Mouse (Mus musculus) T-helper 2 cell (primary cell): ENCODE measurements around the gene Pqlc2.

Experiments used
- in situ Hi-C: fragments of 300-600 bp; cut with MboI, MseI; formaldehyde crosslinking; loops from one replicate; pipeline ENCODE4 v1.15.1; 2025; ENCODE audit warnings: high pct_unique_total_duplicates

Pqlc2 gene

DNA sequence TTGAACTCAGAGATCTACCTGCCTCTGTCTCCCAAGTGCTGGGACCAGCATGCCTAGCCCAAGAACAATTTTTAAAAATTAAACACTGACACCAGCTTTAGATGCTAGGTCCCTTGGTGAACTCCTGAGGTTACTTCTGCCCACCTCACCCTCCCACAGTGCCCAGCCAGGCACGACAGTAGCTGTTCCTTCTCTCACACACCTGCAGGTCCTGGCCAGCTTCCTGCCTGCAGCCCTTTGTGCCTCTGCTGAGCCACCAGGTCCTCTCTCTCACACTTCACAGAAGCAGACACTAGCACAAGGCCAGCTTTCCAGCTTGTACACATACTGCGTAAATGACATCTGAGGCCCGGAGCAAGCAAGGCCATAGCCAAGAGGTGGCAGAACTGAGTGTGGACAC is 5.0 kb downstream of the Pqlc2 start:
- in situ Hi-C loops, result no loop called here

DNA sequence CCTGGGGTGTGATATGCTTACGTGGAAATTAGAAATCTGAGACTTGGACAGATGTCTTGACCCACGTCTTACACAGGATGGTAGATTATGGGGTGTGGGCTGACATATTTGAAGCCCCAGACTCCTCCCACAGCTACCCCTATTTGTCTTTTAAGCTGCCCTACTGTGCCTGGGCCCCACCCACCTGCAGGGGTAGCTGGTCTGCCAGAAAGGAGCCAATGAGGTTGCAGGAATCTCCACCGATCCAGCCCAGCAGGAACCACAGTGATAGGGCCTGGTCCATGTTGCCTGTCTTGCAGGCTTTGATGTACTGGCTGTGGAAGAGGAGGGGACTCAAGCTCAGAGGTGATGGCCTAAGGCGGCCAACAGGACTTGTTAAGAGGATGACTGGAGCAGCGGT is 8.3 kb downstream of the Pqlc2 start:
- in situ Hi-C loops, result no loop called here

DNA sequence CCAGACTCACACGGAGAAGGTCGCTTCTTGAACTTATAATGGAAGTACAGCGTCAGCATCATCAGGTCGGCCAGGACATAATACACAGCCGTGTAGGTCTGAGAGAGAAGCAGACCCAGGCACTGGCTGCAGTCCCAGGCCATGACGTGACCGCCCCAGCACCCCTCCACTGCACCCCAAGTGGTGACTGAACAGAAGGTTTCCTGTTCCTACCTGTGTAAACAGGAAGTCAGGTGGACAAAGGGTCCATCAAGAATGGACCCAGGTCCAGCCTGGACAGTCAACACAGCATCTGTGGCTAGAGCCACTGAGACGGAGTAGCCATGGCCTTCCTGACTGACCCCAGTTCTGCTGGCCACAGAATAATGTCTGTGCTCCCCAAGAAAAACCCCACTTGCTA is 8.7 kb downstream of the Pqlc2 start:
- in situ Hi-C loops, result no loop called here

DNA sequence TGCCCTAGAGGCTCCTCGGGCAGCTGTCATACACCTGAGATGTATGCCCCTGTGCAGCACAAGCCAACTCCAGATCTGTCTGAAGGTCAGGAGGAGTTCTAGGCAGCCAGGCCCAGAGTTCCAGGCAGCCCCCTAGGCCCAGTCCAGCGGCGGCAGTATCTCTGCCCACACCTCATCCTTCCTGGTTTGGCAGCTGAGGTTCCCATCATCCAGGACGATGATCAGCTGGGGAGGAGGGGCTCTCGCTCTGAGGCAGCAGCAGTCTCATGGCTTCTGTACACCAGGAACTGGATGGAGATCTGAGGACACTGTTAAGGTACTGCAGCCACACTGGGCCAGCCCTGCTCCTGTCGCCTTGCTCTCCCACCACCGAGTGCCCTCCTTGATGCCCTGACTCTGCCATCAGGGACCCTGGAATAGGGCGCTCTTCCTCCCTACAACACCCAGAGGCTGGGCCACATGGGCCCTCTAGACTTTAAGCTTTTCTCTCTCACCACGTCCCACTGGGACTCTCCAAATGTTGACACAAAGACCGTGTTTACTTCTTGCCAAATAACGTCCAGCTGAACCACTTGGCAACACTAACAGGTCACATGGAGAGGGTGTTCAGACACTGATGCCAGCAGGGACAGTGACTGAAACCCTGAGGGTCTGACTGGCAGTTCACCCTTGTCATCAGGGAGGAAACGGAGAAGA is 11.7 kb downstream of the Pqlc2 start:
- in situ Hi-C loops, result no loop called here

DNA sequence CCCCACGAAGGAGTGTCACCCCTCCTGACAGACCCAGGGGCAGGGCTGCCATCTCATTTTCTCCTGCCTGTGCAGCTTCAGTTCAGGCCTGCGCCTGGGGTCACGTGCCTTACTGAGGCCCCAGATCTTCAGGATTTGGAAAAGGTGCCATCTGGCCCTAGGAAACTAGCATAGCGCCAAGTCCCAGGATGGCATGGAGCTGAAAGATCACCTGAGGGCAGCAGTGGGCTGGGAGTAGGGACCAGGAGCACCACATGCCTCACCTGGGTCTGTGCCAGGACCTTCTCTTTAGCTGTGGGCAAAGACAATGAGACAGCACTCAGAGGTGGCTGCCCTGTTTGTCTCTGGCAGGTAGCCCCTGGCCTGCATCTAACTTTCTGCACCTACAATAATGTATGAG is 12.9 kb downstream of the Pqlc2 start:
- in situ Hi-C loops, result no loop called here

DNA sequence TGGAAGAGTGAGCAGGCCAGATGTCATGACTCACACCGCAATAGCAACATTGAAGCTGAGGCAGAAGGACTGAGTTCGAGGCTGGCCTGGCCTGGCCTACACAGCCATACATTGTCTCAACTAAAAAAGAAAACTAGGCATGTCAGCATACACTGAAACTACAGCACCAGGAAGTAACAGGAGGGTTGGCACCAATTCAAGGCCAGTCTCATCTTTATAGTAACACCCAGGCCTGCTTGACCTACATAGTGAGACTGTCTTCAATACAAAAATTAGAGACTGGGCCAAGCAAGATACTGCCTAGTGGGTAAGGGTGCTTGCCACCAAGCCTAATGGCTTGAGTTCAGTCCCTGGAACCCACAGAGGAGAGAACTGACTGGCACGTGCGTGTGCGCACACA is 18.5 kb downstream of the Pqlc2 start:
- in situ Hi-C loops, result no loop called here

DNA sequence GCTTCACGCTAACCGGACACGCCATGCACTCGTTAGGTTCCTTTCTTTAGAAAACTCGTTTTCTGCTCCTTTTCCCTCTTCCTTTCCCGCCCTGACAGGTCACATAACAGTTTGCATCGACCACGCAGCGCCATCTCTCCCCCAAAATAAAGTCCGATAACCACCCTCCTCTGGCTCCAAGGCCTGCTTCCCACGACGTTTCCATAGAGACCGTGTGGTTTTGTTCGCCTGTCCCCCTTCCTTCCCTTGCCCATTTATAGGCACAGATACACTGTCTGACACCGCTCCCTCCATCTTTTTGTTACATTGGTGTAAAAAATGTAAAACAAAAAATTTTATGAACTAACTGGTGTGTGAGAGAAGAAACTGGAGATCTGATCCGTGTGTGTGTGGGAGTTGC is 19.4 kb downstream of the Pqlc2 start:
- in situ Hi-C loops, result no loop called here

DNA sequence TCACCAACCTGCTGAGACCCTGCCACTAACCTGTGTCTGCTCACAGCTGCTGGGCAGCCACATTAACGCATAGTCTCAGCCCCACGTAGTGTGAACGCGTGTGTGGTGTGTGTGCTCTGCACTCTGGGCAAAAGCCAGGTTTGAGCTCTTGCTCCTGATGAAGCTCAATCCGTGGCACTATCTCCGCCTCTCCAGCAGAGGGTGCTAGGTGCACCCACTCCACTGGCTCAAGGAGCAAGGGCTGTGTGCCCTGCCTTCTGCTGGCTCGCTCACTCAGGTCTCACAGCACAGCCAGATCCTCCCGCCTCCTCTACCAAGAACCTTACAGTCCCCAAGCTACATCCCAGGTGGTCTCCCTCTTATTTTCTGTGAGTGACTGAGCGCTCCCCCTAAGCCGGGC is 21.5 kb downstream of the Pqlc2 start:
- in situ Hi-C loops, result no loop called here

DNA sequence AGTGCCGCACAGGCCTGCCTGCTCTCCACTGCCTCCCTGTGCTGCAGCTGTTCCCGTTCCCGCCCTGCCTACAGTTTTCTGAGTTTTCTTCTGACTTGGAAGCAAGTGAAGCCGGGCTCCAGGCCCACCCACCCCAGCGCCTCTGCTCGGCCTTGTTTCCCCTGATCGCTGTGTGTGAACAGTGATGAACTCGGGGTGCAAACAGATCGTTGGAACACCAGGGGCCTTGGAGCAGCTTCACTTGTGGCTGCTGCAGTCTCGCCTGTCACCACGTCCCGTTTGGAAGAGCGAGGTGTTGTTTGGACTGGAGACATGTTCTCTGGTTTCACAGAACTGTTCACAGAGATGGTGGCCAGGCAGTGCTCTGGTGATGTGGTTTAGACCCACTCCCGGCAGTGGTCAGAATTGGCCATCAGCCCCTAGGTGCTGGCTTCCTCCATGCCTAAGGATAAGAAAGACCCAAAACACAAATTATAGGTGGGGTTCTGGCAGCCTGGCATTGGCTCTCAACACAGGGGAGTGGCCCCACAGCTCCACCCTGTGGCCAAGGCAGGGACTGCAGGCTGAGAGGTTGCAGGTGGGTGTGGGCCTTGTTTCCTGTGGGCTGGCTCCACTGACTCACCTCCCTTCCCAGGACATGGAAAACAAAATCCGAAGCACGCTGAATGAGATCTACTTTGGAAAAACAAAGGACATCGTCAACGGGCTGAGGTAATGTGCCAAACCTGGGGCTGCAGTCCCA is 23.2 kb downstream of the Pqlc2 start:
- in situ Hi-C loops, result no loop called here

DNA sequence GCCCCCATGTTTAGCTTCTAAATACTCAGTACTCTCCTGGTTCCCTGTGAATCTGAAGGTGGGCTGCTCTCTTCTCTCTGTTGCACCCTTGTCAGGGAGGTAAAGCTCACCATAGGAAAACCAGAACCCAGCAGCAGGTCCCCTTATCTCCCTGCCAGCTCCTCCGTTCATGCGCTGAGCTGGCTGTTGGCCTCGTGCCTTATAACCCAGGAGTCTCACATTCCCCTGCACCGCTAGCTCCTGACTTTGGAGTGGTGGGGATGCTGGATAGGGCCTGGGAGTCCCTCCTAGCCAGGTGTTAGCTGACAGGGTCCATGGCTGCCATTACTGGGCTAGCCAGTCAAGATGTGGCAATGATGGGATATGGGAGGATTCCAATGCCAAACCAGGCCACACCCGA is 24.3 kb downstream of the Pqlc2 start:
- in situ Hi-C loops, result no loop called here

DNA sequence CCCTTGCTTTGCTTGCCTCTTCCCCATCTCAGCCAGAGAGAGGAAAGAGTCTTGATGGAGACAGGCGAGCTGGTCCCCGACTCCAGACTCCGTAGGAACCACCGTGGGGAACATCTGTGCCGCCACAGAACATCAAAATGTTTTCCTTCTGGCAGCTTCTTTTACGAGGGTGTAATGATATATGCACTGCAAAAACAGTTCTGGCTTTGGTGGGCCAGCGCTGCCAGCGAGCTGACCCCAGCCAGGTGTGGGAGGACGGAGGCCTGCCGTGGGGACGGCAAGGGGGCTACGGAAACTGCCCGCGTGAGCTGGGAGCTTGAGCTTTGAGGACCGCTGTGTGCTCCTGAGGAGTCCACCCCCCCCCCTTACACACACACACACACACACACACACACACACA is 25.6 kb downstream of the Pqlc2 start:
- in situ Hi-C loops, result no loop called here

DNA sequence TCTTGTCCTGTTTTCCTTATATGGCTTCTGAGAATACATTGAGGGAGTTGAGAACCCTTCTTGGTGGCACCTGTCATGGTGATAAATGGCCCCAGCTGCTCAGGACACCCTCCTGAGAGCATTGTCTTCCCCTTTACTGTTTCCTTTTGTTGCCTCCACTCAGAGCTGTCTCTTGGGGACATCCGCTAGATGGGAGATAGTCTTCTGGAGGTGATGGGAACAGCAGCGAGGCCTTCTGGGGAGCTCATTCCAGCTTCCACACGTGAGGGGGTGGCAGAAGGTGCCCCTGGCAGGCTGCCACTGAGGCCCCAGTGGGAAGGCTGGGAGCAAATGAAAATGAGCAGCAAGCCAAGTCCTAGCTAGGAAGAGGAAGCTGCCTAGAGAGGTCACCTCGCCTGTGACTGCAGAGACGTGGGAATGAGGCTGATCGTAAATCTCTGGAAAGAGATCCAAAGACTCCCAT is 27.5 kb downstream of the Pqlc2 start:
- in situ Hi-C loops, result no loop called here

DNA sequence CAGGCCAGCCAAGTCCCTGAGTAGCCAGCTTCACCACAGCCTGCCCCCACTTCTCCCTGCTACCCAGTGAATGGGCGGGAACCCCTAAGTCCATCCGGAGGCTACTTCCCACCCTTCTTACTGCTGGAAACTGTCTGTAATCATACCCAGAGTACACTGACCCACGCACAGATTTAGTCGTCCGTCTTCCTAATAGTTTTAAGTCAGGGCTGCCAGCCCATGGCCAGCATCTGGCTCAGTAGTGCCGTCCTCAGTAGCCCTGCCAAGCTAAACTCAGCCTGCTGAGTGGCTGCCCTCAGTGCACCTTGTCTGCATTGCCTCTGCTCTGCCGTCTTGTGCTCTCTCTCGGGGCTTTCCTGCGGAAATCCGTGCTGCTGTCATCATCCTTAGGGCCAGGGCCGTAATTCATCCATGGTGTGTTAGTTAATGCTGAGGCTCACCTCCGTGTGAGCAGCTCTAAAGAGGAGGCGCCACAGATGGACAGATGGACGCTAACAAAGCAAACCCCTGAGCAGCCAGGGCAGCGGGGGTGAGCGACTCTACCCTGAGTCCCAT is 28.6 kb downstream of the Pqlc2 start:
- in situ Hi-C loops, result no loop called here

DNA sequence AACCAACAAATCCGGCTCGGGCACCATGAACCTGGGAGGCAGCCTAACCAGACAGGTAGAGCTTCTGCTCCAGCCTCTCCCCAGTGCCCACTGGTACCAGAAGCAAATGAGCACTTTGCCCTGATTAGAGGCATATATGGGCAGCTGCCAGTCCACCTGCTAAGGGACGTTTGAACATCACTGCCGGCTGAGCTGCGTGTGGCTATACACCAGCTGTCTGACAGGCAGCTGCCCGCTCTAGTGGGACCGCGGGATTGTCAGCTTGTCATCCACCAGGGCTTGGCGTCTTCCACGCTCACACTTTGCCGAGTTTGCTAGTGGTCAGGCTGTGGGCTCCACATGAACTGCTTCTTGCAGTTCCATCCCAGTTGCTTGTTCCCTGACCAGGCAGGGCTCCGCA is 30.0 kb downstream of the Pqlc2 start:
- in situ Hi-C loops, result no loop called here

DNA sequence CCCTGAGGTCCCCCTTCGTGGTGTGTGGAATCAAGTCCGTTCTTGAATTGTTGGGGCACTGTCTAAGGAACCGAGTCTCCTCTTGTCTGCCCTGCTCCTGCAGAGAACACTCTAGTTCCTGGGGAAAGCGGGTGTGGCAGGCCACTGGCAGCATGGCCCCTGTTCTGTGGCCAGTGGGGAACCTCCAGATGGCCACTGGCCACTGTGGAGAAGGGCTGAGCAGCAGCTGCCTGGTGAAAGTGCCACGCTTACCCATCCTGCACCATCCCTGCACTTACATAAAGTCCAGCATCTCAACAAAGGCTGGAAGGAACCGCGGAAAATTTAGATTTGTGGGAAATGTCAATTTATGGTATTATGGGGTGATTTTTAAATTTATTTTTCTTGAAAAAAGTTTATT is 34.1 kb downstream of the Pqlc2 start:
- in situ Hi-C loops, result no loop called here

DNA sequence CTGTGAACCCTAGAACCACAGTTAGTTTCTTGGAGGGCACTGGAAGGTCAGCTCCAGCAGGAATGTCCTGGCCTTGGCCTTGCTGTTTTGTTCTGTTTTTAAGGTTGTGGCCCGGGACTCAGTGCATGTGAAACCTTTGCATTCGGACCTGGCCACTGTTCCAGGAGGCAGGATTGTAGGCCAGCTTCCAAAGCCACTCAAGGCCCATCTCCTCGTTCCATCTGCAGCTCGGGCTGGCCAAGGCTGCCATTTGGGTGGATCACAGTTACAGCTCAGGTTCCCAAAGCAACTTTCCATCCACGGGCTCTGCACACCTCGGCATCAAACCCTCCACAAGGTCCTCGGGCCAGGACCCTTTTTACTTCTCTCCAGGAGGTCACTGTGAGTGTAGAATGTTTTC is 35.9 kb downstream of the Pqlc2 start:
- in situ Hi-C loops, result loop anchor here (25.0 kb wide), 1 partner anchor 187 kb away; the partner anchor contains the start of genes Htr6 and Nbl1

DNA sequence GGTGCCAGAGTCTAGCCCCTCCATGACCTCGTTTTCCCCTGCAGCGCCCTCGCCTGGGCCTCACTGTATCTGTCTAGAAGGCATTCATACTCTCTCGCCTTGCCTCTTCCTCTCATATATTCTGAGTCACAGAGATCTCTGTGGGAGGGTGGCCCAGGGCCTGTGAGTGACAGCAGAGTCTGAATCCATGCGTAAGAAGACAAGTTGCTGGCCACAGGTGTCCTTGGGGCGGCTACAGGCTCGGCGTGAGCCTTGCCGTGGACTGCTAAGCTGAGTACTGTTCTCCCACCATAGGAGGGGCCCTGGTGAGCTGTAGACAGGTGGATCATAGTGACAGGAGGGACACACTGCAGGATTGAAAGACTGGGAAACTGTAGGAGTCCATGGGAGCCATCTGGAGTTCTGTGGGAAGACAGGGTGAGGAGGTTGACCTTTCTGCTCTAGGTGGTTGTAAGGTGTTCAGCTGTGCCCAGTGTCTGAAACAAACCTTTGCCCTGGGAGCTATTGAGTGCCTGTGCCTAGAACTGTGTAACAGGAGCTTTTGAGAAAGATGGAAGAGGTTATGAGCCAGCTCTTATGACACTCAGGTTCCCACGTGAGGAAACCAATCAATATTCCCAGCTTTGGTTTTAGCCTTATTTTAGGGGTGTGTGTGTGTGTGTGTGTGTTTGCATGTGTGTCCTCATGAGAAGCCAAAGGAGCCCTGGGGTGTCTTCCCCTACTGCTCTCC is 37.4 kb downstream of the Pqlc2 start:
- in situ Hi-C loops, result loop anchor here (25.0 kb wide), 1 partner anchor 186 kb away; the partner anchor contains the start of genes Htr6 and Nbl1

DNA sequence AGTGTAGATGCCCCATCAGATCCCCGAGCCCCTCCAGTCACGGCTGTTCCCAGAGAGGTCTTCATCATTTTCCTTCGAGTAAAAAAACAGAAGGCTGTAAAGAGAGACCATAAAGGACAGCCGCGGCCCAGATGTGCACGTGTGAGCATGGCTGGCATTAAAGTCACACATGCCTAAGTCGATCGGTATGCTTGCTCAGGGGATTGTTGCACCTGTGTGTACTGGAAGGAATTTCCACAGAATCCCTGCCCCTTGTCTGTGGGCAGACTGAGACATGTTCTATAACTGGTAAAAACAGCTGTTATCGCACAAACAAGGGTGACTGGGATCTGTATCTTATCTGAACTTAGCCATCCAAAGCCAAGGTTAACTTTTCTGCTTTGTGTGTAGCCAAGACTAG is 38.9 kb downstream of the Pqlc2 start:
- in situ Hi-C loops, result loop anchor here (25.0 kb wide), 1 partner anchor 184 kb away; the partner anchor contains the start of genes Htr6 and Nbl1

DNA sequence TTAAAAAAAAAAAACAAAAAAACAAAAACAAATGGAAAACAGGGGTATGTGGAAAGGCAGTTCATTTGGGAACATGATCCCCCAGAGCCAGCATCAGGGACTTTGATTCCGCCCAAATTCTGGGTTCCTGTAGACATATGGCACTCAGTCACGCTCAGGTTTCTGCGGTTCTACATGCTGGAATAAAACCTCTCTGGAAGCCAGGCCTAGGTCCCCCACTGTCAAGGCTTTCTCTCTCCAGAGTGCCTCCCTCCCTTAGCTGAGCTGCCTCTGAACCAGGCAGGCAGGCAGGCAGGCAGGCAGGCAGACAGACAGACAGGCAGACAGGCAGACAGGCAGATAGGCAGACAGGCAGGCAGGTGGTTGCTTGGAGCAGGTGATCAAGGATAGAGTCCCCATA is 40.3 kb downstream of the Pqlc2 start:
- in situ Hi-C loops, result loop anchor here (25.0 kb wide), 1 partner anchor 183 kb away; the partner anchor contains the start of genes Htr6 and Nbl1

DNA sequence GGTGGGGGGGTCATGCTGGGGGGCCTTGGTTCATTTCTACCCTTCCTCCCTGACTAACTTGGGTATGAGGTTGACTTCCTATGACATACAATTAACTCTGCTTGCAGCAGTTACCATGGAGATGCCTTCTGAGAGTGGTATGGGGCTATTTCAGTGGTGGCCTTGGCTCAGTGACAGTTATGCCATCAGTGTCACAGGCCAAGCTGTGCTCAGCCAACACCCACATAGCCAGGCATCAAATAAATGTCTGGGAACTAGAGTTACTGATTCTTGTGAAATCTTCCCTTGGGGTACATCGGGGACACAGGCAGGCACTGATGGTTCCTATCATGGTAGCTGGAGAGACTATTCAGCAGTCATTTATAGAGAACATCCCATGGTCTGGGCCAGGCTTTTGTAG is 42.3 kb downstream of the Pqlc2 start:
- in situ Hi-C loops, result loop anchor here (25.0 kb wide), 1 partner anchor 181 kb away; the partner anchor contains the start of genes Htr6 and Nbl1

DNA sequence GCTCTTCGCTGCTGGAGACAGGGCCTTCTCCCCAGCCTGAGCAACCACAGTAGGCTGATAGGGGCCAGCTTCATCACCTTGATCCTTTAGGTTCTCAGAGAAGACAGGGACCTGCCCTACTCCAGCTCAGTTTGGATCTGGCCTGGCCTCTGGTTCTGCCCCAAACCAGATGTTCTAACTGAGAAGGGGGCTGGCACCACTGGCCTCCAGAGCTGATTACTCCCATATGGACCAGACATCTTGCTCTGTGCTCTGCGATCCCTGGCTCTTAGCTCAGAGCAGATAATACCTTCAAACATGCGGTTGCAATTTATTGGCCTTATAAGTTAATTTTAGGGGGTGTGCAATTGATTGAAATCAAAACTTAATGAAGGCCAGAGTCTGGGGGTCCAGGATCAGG is 43.2 kb downstream of the Pqlc2 start:
- in situ Hi-C loops, result loop anchor here (25.0 kb wide), 1 partner anchor 180 kb away; the partner anchor contains the start of genes Htr6 and Nbl1

DNA sequence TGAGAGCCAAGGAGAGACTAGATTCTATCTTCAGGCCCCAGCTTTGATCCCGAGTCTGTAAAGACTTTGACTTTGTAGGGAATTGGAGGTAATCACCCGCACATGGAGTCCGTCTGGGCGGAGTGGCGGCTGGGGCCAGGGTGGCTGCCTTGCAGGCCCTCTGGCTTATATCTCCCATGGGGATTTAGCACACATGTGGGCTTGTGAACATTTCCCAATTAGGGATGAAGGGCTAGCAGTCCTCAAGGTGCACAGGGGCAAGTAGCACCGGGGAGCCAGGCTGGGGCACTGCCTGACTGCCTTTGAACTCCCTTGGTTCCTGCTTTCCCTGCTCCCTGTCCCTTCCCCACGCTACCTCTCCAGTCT is 44.0 kb downstream of the Pqlc2 start:
- in situ Hi-C loops, result loop anchor here (25.0 kb wide), 1 partner anchor 179 kb away; the partner anchor contains the start of genes Htr6 and Nbl1
